Mouse (Mus musculus) lung, postnatal 25 days (tissue): ENCODE data around the gene Ksr1.

Experiments
- DNase-seq: peaks from one replicate; pipeline ENCODE4 v3.0.0; 2022; ENCODE audit warnings: low spot score

Gene Ksr1

DNA sequence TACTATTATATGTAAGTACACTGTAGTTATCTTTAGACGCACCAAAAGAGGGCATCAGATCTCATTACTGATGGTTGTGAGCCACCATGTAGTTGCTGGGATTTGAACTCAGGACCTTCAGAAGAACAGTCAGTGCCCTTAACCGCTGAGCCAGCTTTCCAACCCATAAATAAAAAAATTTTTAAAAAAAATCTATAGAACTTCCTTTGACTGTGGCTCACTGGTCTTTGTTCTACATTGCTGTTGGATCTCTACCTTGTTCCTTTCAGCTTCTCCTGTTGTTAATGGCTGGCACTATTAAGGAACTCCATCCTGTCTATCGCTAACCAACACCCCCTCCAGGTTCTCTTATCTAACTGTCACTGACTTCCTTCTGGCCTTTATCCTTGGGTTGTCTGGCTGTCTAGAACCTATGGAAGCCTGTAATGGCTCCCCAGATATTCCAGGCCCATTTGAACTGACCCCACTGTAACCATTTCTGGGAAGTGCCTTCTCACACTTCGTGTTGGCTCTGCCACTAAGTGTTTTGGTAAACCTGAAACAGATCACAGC is 166.0 kb downstream of the Ksr1 start:
- no peak for DNase-seq

DNA sequence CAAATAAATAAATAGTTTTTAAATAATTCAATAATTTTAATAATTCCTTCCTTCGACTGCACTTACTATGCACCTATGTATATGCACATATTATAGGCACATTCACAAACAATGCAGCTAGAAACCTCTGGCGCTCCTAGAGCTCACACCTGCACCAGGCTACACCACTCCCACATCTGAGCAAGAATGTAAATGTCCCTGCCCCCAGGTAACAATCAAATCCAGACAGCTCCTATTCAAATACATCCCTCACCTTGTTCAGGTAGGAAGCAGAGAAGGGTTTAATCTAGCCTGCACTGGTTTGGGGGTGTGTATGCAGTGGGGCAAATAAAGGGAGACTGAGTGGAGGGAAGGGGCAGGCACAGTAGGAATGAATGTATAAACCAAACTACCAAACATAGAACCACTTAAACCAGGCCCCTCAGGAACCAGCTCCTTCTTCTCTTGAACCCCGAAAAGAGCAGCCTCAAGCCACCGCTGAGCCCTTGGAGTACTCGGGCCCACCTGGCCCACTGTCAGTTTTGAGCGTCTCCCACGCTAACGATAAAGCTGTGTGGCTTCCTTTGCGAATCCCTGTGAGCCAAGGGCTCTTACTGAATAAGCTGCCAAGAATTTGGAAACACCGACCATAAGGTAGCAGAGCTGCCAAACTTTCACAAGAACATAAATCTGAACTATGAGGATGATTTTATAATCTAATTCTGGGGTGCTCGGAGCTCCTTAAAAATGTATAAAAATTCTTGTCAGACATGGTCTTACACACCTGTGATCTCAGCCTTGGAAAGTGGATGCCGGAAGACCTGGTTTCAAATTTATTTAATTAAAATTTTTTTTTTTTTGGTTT is 167.8 kb downstream of the Ksr1 start:
- DNase-seq, result no peak

- DNase-seq, result no peak
Observed at GRCm38 (mm10) chr11:78976731-78977510, 169.3 kb downstream of the Ksr1 start.

DNA sequence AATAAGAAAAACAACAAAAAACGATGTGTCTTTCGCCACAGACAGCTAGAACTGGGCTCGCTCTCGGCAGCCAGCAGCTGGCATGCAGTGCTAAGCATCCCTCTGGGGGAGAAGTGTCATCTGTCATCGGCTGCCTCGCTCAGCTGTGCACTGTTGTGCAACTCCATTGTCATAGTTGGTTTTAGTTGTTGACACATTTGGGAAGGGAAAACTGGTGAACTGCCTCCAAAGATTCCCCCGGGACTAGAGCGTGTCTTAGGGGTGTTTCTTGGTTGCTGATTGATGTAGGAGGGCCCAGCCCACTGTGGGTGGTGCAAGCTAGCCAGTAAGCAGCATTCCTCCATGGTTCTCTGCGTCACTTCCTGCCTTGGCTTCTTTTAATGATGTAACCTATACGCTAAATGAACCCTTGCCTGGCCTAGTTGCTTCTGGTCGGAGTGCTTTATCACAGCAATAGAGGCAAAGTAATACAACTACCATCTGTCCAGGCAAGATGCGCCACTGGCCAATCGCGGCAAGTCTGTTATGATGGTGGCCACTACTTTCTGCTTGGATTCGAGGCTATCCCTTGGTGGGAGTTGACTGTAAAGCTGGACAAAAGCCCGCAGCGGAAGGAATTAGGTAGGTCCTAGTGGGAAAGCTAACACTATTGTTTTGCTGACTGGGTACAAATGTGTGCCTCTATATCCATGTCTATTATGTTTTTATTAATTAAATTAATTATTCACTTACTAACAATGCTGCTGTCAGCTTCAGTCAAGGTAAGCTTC is 172.6 kb downstream of the Ksr1 start:
- peak; percentile 31 for DNase-seq

GRCm38 (mm10) chr11:78972811-78973351 is 173.3 kb downstream of the Ksr1 start:
- no peak for DNase-seq

- no peak for DNase-seq
Observed at GRCm38 (mm10) chr11:78972328-78972727, 173.9 kb downstream of the Ksr1 start.

GRCm38 (mm10) chr11:78971746-78972145 is 174.5 kb downstream of the Ksr1 start:
- no peak for DNase-seq

DNA sequence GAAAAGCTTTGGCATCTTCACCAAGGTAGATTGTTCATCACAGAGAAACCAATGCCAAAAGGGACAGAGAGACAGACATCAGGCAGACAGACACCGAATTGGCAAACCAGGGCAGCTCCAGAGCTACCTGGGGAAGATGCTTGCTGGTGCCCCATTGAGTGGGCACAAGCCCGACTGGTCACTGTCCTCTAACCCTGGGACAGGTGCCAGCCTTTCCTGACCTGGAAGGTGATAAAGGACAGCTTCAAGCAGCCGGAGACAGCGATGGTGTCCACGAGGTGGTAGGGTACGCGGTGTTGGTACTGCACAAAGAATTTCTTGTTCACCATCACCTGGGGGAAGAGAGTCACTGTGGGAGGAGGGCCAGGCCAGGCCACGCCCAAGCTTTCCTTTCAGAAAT is 175.1 kb downstream of the Ksr1 start:
- no peak for DNase-seq

DNA sequence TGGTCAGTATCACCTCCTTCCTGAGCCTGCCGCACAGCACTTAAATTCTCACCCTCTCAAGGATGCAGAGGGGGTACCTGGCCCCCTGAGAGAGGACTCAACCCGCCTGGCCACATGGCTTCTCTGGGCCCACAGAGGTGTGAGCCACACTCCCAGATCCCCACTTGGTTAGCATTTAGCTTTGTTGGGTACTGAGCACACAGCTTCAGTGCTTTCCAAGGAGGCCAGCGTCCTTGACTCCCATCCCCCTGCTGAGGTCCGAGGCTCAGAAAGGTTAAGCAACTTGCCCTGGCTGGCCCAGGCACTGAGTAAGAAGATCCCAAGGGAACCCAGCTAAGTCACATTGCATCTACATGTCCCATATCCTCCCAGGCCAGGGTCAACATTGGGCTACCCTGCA is 178.1 kb downstream of the Ksr1 start:
- no peak for DNase-seq

DNA sequence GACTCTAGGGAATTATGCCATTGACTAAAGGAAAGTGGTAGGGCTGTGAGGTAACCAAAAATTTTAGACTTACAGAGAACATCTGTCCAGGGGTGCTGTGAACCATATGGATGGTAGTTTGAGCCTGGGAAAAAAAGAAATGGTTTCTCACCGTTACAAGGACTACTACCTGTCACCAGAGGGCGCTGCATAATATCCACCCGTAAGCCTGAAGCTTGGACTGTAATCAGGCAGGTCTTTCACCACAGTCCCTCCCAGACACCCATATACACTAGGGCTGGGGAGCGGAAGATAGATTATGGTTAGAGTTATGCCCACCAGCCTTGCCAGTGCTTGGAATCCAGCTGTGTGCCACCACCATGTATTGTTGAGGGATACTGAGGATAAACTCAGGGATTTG is 178.8 kb downstream of the Ksr1 start:
- DNase-seq, result peak; percentile 59
